Mouse (Mus musculus) CH12.LX (cell line): ENCODE measurements at regions not wholly inside any gene's neighbourhood (a gene's known extent, or its start where the extent isn't known, plus 50 kb on each side); places are given as distances from the start of the nearest gene placed in this dataset.

Experiments
- CTCF ChIP-seq, 2 experiments: IDR thresholded peaks in 1 of 2; conservative IDR thresholded peaks in 1 of 2; 2 replicates each; pipeline ENCODE4 v1.5.1; 2011 to 2012; ENCODE audit warnings: low read depth in 2 of 2, low read length in 2 of 2, improper control_type of control experiment in 1 of 2, inconsistent platforms in 1 of 2, mild to moderate bottlenecking in 1 of 2, moderate library complexity in 1 of 2
- GABPA ChIP-seq: IDR thresholded peaks from 2 replicates; pipeline ENCODE4 v1.6.1; 2012; ENCODE audit warnings: low read depth, low read length, improper control_type of control experiment, inconsistent platforms; ENCODE audit not compliant: insufficient replicate concordance
- KAT2A ChIP-seq: IDR thresholded peaks from 2 replicates; pipeline ENCODE4 v1.6.1; 2012; ENCODE audit warnings: low read length, improper control_type of control experiment, inconsistent platforms; ENCODE audit not compliant: insufficient replicate concordance
- POLR2A ChIP-seq: IDR thresholded peaks from 2 replicates; pipeline ENCODE4 v1.6.1; 2011; ENCODE audit warnings: low read depth, mild to moderate bottlenecking, improper control_type of control experiment, low read length
- RCOR1 ChIP-seq: conservative IDR thresholded peaks from 2 replicates; pipeline ENCODE4 v1.6.1; 2012; ENCODE audit warnings: low read depth, mild to moderate bottlenecking, inconsistent platforms, low read length, improper control_type of control experiment

DNA sequence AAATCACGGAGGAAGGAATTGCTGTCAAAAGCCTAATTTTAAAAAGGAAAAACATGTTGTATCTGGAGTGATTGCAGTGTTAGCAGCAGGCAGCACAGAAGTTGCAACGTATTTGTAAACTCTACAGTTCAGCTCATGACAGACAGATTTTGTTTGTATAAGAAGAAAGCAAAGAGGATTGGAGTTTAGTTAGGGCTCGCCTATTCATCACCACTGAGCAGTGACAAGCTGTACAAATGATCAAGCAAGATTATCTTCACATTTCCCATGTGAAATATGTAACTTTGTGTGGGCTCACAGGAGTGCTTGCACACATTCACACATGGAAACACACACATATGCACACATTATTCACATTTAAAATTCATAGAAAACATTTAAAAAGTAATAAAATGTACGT, 57.5 kb upstream of the Cenpw start:
- no peak for TF ChIP-seq KAT2A
- no peak for TF ChIP-seq CTCF (conservative IDR thresholded peaks at IDR 0.05 in 1 of 2, IDR thresholded peaks at IDR 0.05 in 1 of 2; ENCODE audit: low read depth in 2 of 2, low read length in 2 of 2)
- TF ChIP-seq POLR2A, result no peak
- TF ChIP-seq GABPA, result no peak
- no peak for TF ChIP-seq RCOR1
